Mouse (Mus musculus) stomach, postnatal 0 days (tissue): Measurements from ENCODE around the gene Dmac1. TPM values are rescaled to one million over a fixed set of nuclear protein-coding genes. Genes with fewer than 3 reads are reported as not detected.
"Not testable (repeated sequence)": the region's sequence is repeated elsewhere in the genome, so short reads cannot be mapped to it uniquely, and the experiment has no call there.

Source experiments
- ATAC-seq: fragments of 200-750 bp; cut with Nextera tagmentation; 2 replicates; pipeline ENCODE4 v1.8.0; 2017; ENCODE audit not compliant: low FRiP score, low TSS enrichment
- DNase-seq: peaks from one replicate; pipeline ENCODE4 v3.0.0-alpha.2; 2016; ENCODE audit warnings: low spot score
- H3K27ac ChIP-seq: fragments of 300-500 bp; sonication (generic); replicated peaks from 2 replicates; pipeline ENCODE4 v1.5.1; 2014; ENCODE audit warnings: mild to moderate bottlenecking, control low read depth
- H3K27me3 ChIP-seq: fragments of 300-500 bp; sonication (generic); 2 replicates; pipeline ENCODE4 v1.6.1; 2014; ENCODE audit warnings: low read length; ENCODE audit not compliant: control insufficient read depth, insufficient read depth
- H3K36me3 ChIP-seq: fragments of 300-500 bp; sonication (generic); 2 replicates; pipeline ENCODE4 v1.6.1; 2014; ENCODE audit warnings: low read length, mixed read lengths; ENCODE audit not compliant: control insufficient read depth, insufficient read depth
- H3K4me1 ChIP-seq: fragments of 300-500 bp; sonication (generic); replicated peaks from 2 replicates; pipeline ENCODE4 v1.6.1; 2014; ENCODE audit warnings: antibody characterized with exemption; ENCODE audit not compliant: control insufficient read depth, insufficient read depth
- H3K4me2 ChIP-seq: fragments of 300-500 bp; sonication (generic); replicated peaks from 2 replicates; pipeline ENCODE4 v1.6.1; 2014; ENCODE audit warnings: low read depth, mild to moderate bottlenecking, control low read depth, moderate library complexity
- H3K4me3 ChIP-seq: fragments of 300-500 bp; sonication (generic); 2 replicates; pipeline ENCODE4 v1.5.1; 2014; ENCODE audit warnings: low read depth, low read length, control low read depth
- H3K9ac ChIP-seq: fragments of 300-500 bp; sonication (generic); 2 replicates; pipeline ENCODE4 v1.6.1; 2014; ENCODE audit warnings: mild to moderate bottlenecking, low read length, control low read depth, mixed read lengths
- H3K9me3 ChIP-seq: fragments of 300-500 bp; sonication (generic); 2 replicates; pipeline ENCODE4 v1.6.1; 2016; ENCODE audit warnings: low read length; ENCODE audit not compliant: control insufficient read depth
- CTCF ChIP-seq: IDR thresholded peaks from 2 replicates; pipeline ENCODE4 v1.5.1; 2016; ENCODE audit warnings: antibody characterized with exemption, low read depth, mild to moderate bottlenecking, moderate library complexity
- EP300 ChIP-seq: optimal IDR thresholded peaks from 2 replicates; pipeline ENCODE3; 2016; ENCODE audit warnings: antibody characterized with exemption
- WGBS: fragments of 180-500 bp; shearing (Covaris S2); extraction: QIAGEN DNeasy Blood & Tissue Kit; methylation state at CpG from one replicate; pipeline ENCODE4 v1.1.7; 2014; 5-methylcytosine and 5-hydroxymethylcytosine counted together
- polyA plus RNA-seq: library from polyadenylated mRNA; unstranded; fragments of >200 nt; fragmentation: Nextera tagmentation; extraction: Ambion mirVana; gene quantifications from 2 replicates; pipeline ENCODE4 v1.2.1, GENCODE M21; 2015

Dmac1 gene
- polyA plus RNA-seq, 1 experiment from 2014 or later = 83.4 TPM

GRCm38 (mm10) chr4:75266773-75267550, 11.1 kb downstream of the Dmac1 start:
- WGBS = 75% methylated on average over 6 of the region's 6 CpGs
- no peak overlapping the region for H3K4me3 ChIP-seq
- H3K27ac ChIP-seq = no peak overlapping the region
- H3K4me1 ChIP-seq = no peaks in the 10 kb centered on the region
- H3K27me3 ChIP-seq = no peaks in the 10 kb centered on the region
- no peak for ATAC-seq
- H3K9me3 ChIP-seq = no peaks in the 10 kb centered on the region
- H3K36me3 ChIP-seq = no peaks in the 10 kb centered on the region
- DNase-seq = no peak
- H3K4me2 ChIP-seq = no peak overlapping the region
- TF ChIP-seq EP300 (no peak), CTCF (no peak)
- H3K9ac ChIP-seq = no peak overlapping the region

DNA sequence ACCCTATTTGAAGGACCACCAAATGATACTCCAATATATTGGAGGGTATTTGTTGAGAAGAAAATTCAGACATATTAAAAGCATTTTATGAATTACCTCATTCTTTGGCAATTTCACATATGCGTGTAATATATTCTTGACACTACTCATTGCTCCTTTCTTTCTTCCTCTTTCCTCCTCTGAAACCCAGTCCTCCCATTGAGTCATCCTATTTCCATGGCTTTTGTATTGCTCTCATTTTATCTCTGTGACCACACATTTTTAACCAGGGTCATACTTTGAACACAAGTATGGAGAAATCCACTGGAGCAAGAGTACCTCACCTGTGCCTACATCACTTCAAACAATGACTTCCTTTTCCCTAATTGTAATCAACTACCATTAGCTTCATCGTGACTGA, 13.9 kb downstream of the Dmac1 start:
- Histone ChIP-seq H3K4me1 (no peaks in the 10 kb centered on the region), H3K4me2 (no peak overlapping the region), H3K27ac (no peak overlapping the region), H3K9ac (no peak overlapping the region), H3K36me3 (no peaks in the 10 kb centered on the region), H3K4me3 (no peak overlapping the region), H3K27me3 (no peaks in the 10 kb centered on the region), H3K9me3 (no peaks in the 10 kb centered on the region)
- TF ChIP-seq CTCF = no peak
- no peak for TF ChIP-seq EP300
- WGBS = 90% methylated on average over 2 of the region's 2 CpGs
- DNase-seq (no peak), ATAC-seq (no peak)

- DNase-seq = no peak
- Histone ChIP-seq H3K27ac (no peak overlapping the region), H3K36me3 (no peaks in the 10 kb centered on the region), H3K9me3 (no peaks in the 10 kb centered on the region), H3K4me2 (no peak overlapping the region), H3K9ac (no peak overlapping the region), H3K4me1 (no peaks in the 10 kb centered on the region), H3K27me3 (no peaks in the 10 kb centered on the region), H3K4me3 (no peak overlapping the region)
- TF ChIP-seq CTCF = no peak
- TF ChIP-seq EP300 = no peak
- ATAC-seq = no peak
- WGBS = 88% methylated on average over 3 of the region's 3 CpGs
Measured at GRCm38 (mm10) chr4:75263556-75264129, 14.5 kb downstream of the Dmac1 start.

- Histone ChIP-seq H3K9me3 (no peaks in the 10 kb centered on the region), H3K4me1 (no peaks in the 10 kb centered on the region), H3K27ac (no peak overlapping the region), H3K9ac (no peak overlapping the region), H3K4me3 (no peak overlapping the region), H3K4me2 (no peak overlapping the region), H3K27me3 (no peaks in the 10 kb centered on the region), H3K36me3 (no peaks in the 10 kb centered on the region)
- WGBS = 33% methylated on average over 7 of the region's 7 CpGs
- TF ChIP-seq EP300 (no peak), CTCF (no peak)
- ATAC-seq (no peak), DNase-seq (no peak)
Measured at GRCm38 (mm10) chr4:75262423-75262822, 15.7 kb downstream of the Dmac1 start.

DNA sequence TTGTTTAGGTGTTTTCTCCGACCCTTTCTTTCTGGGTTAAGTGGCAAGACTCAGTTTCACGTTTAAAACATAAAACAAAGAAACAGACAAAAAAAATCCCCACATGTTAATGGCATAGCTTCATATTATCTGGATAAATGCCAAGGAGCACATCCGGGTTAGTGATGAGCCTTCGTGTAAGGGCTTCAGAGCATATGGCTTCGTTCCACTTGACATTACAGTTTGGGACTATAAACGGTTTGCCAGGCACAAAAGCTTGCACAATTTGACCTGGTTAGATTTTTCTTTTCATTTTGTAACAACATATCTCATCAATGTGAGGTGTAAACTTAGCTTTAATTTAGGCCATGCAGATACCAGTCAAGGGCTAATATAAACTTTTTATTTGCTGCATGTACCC, 17.9 kb downstream of the Dmac1 start:
- no peak overlapping the region for H3K27ac ChIP-seq
- WGBS = 41% methylated on average over 6 of the region's 6 CpGs
- no peaks in the 10 kb centered on the region for H3K4me1 ChIP-seq
- H3K4me2 ChIP-seq = no peak overlapping the region
- no peaks in the 10 kb centered on the region for H3K36me3 ChIP-seq
- no peak overlapping the region for H3K9ac ChIP-seq
- no peak overlapping the region for H3K4me3 ChIP-seq
- ATAC-seq (no peak), DNase-seq (no peak)
- H3K9me3 ChIP-seq = no peaks in the 10 kb centered on the region
- TF ChIP-seq EP300 = no peak
- TF ChIP-seq CTCF = no peak
- no peaks in the 10 kb centered on the region for H3K27me3 ChIP-seq

- 55% methylated on average over 3 of the region's 3 CpGs for WGBS
- no peak for DNase-seq
- TF ChIP-seq EP300 = no peak
- TF ChIP-seq CTCF = no peak
Measured at GRCm38 (mm10) chr4:75259447-75259846, 18.7 kb downstream of the Dmac1 start.

DNA sequence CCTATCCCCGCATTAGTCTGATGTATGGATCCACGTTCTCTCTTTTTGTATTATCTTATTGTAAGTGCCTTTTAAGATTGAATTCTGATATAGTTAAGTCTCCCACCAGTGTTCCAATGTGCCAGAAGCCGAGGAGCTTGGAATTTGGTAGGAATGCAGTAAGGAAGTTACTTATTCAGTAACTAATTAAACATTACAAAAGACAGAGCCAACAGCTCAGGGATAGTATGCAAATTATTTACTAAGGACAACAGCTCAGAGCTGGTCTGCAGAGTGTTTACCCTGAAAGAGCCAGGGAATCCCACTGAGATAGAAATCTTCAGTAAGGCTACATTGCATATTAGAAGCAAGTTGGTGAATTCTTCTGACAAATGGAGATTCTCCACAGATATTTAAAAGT, 43.5 kb downstream of the Dmac1 start:
- not testable (repeated sequence) for H3K9ac ChIP-seq, ATAC-seq, H3K36me3 ChIP-seq, H3K9me3 ChIP-seq, H3K4me1 ChIP-seq, H3K4me3 ChIP-seq, H3K27me3 ChIP-seq, H3K4me2 ChIP-seq, DNase-seq, H3K27ac ChIP-seq
- WGBS = 50% methylated on average over 3 of the region's 3 CpGs

More at GRCm38 (mm10) chr4:75259447-75259846, 18.7 kb downstream of the Dmac1 start:
- no peak overlapping the region for H3K9ac ChIP-seq
- no peak overlapping the region for H3K4me2 ChIP-seq
- no peak for ATAC-seq
- no peaks in the 10 kb centered on the region for H3K4me1 ChIP-seq
- no peak overlapping the region for H3K4me3 ChIP-seq
- H3K27ac ChIP-seq = no peak overlapping the region
- H3K9me3 ChIP-seq = no peaks in the 10 kb centered on the region
- no peaks in the 10 kb centered on the region for H3K36me3 ChIP-seq
- H3K27me3 ChIP-seq = no peaks in the 10 kb centered on the region
